Mouse (Mus musculus) forebrain, postnatal 0 days (tissue): ENCODE measurements around the gene Senp2. TPM values are rescaled to one million over a fixed set of nuclear protein-coding genes. Genes with fewer than 3 reads are reported as not detected.

ENCODE experiments used
- ATAC-seq: fragments of 200-750 bp; cut with Nextera tagmentation; 2 replicates; pipeline ENCODE4 v1.8.0; 2017; ENCODE audit warnings: mild to moderate bottlenecking, moderate library complexity
- DNase-seq: peaks from one replicate; pipeline ENCODE4 v3.0.0-alpha.2; 2015
- H3K27ac ChIP-seq: fragments of 300-500 bp; sonication (generic); 2 replicates; pipeline ENCODE4 v1.5.1; 2014; ENCODE audit warnings: low read depth, mild to moderate bottlenecking, antibody characterized with exemption, low read length, moderate library complexity, mixed read lengths
- H3K27me3 ChIP-seq: fragments of 300-500 bp; sonication (generic); 2 replicates; pipeline ENCODE4 v1.6.1; 2014; ENCODE audit warnings: mild to moderate bottlenecking, low read length, mixed read lengths; ENCODE audit not compliant: insufficient read depth
- H3K36me3 ChIP-seq: fragments of 300-500 bp; sonication (generic); 2 replicates; pipeline ENCODE4 v1.6.1; 2014; ENCODE audit warnings: mild to moderate bottlenecking, moderate library complexity; ENCODE audit not compliant: insufficient read depth
- H3K4me1 ChIP-seq: fragments of 300-500 bp; sonication (generic); 2 replicates; pipeline ENCODE4 v1.6.1; 2014; ENCODE audit warnings: antibody characterized with exemption; ENCODE audit not compliant: insufficient read depth
- H3K4me2 ChIP-seq: fragments of 300-500 bp; sonication (generic); 2 replicates; pipeline ENCODE4 v1.6.1; 2014; ENCODE audit warnings: low read depth, mild to moderate bottlenecking, moderate library complexity
- H3K4me3 ChIP-seq: fragments of 300-500 bp; sonication (generic); 2 replicates; pipeline ENCODE4 v1.5.1; 2014; ENCODE audit warnings: low read depth, low read length, mixed read lengths
- H3K9ac ChIP-seq: fragments of 300-500 bp; sonication (generic); 2 replicates; pipeline ENCODE4 v1.6.1; 2014; ENCODE audit warnings: mild to moderate bottlenecking
- H3K9me3 ChIP-seq: fragments of 300-500 bp; sonication (generic); 2 replicates; pipeline ENCODE4 v1.6.1; 2016; ENCODE audit warnings: low read length
- CTCF ChIP-seq: sonication (generic); IDR thresholded peaks from 2 replicates; pipeline ENCODE4 v1.5.1; 2016; ENCODE audit warnings: antibody characterized with exemption, control low read depth, low read depth
- WGBS: fragments of 180-500 bp; shearing (Covaris S2); extraction: QIAGEN DNeasy Blood & Tissue Kit; methylation state at CpG from one replicate; pipeline ENCODE4 v1.1.7; 2014; 5-methylcytosine and 5-hydroxymethylcytosine counted together
- polyA plus RNA-seq: library from polyadenylated mRNA; unstranded; fragments of >200 nt; fragmentation: Nextera tagmentation; extraction: Ambion mirVana; gene quantifications from 2 replicates; pipeline ENCODE4 v1.2.1, GENCODE M21; 2015
- total RNA-seq: library from RNA; depleted of rRNA; stranded (reverse); fragments of >200 nt; gene quantifications from 2 replicates; pipeline ENCODE4 v1.2.3, GENCODE M21; 2014

The Senp2 gene
- total and polyA plus RNA-seq, 2 experiments from 2014 or later, result 42.1 to 49.1 TPM

DNA sequence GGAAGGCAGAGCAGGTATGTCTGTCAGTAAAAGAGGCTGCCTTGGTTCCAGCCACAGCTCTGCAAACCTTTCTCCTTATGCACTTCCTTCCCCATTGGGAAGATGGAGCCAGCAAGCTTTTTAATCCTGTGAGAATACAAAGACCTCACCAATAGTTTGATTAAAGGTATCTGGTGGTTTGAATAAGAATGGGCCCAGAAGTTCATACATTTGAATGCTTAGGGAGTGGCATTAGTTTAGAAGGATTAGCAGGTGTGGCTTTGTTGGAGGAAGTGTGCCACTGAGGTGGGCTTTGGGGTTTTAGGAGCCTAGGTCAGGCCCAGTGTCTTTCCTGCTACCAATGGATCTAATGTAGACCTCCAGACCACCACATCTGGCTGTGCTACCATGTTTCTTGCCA lies 56.3 kb downstream of the Senp2 start:
- no peak for TF ChIP-seq CTCF
- Histone ChIP-seq H3K9ac (no peak overlapping the region), H3K36me3 (peaks cover 38% of the 10 kb centered on the region), H3K9me3 (no peaks in the 10 kb centered on the region), H3K27ac (no peak overlapping the region), H3K4me3 (no peak overlapping the region), H3K27me3 (no peaks in the 10 kb centered on the region), H3K4me1 (no peaks in the 10 kb centered on the region), H3K4me2 (no peak overlapping the region)
- DNase-seq (no peak), ATAC-seq (no peak)

- H3K36me3 ChIP-seq, result peaks cover 30% of the 10 kb centered on the region
Measured at GRCm38 (mm10) chr16:22067406-22067805, 58.1 kb downstream of the Senp2 start.

GRCm38 (mm10) chr16:22071361-22071760 lies 62.1 kb downstream of the Senp2 start:
- peak; percentile 49 for TF ChIP-seq CTCF
- Histone ChIP-seq H3K4me1 (no peaks in the 10 kb centered on the region), H3K4me3 (no peak overlapping the region), H3K27me3 (no peaks in the 10 kb centered on the region), H3K36me3 (peaks cover 14% of the 10 kb centered on the region), H3K4me2 (no peak overlapping the region), H3K27ac (no peak overlapping the region), H3K9me3 (no peaks in the 10 kb centered on the region), H3K9ac (no peak overlapping the region)
- DNase-seq (peak; percentile 4), ATAC-seq (no peak)
- WGBS, result 72% methylated on average over 7 of the region's 7 CpGs

More at GRCm38 (mm10) chr16:22067406-22067805, 58.1 kb downstream of the Senp2 start:
- WGBS, result 87% methylated on average over 8 of the region's 8 CpGs
- DNase-seq, result no peak
- Histone ChIP-seq H3K9ac (no peak overlapping the region), H3K27ac (no peak overlapping the region), H3K4me3 (no peak overlapping the region), H3K4me2 (no peak overlapping the region), H3K4me1 (no peaks in the 10 kb centered on the region), H3K27me3 (no peaks in the 10 kb centered on the region), H3K9me3 (no peaks in the 10 kb centered on the region)
- no peak for ATAC-seq
- no peak for TF ChIP-seq CTCF

GRCm38 (mm10) chr16:22075067-22075466 lies 65.8 kb downstream of the Senp2 start:
- WGBS, result 79% methylated on average over 6 of the region's 6 CpGs
- no peak for DNase-seq
- Histone ChIP-seq H3K4me1 (no peaks in the 10 kb centered on the region), H3K4me3 (no peak overlapping the region), H3K4me2 (no peak overlapping the region), H3K27me3 (no peaks in the 10 kb centered on the region), H3K27ac (no peak overlapping the region), H3K36me3 (peaks cover 7% of the 10 kb centered on the region; the same call in 1 of the 2 replicates), H3K9me3 (no peaks in the 10 kb centered on the region), H3K9ac (no peak overlapping the region)
- no peak for ATAC-seq
- no peak for TF ChIP-seq CTCF

DNA sequence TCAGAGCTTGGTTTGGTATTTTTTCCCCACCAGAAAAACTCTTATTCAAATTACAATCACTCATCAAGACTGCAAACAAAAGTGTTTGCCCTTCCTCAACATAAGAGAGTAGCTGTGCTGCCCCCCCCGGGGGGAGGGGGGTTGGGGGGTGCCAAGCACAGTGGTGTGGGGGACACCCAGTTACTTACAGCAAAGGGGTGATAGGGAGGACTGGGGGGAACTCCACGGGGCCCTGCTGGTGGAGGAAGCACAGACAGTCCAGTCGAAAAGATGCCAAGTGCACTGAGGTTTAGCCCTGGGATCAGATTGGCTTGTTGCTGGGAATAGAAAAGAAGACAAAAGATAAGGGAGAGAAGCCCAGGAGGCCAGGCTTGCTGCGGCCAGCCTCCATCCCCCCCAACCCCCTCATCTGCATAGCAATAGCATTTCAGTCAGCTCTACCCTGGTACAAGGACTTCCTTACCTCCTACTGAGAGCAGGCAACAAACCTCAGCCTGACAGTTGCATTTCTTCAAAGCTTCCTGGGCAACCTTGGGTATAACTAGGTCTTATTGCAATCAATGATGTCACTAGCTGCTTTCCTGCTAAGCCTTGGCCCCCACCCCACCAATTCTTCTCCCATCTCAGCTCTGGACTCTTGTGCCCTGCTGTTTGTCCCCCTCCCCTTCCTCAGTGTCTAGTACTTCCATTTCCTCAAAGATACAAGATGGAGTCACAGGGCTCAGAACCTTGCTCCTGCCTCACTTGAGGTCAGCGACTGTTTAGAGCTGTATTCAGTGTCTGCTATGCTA lies 66.7 kb downstream of the Senp2 start:
- no peaks in the 10 kb centered on the region for H3K27me3 ChIP-seq
- ATAC-seq (no peak), DNase-seq (no peak)
- no peaks in the 10 kb centered on the region for H3K9me3 ChIP-seq
- H3K36me3 ChIP-seq, result peaks cover 7% of the 10 kb centered on the region; the same call in 1 of the 2 replicates
- no peak for TF ChIP-seq CTCF
- H3K4me1 ChIP-seq, result no peaks in the 10 kb centered on the region
- no peak overlapping the region for H3K9ac ChIP-seq
- H3K27ac ChIP-seq, result no peak overlapping the region
- WGBS, result 14% methylated on average over 5 of the region's 5 CpGs
- no peak overlapping the region for H3K4me2 ChIP-seq
- H3K4me3 ChIP-seq, result no peak overlapping the region

DNA sequence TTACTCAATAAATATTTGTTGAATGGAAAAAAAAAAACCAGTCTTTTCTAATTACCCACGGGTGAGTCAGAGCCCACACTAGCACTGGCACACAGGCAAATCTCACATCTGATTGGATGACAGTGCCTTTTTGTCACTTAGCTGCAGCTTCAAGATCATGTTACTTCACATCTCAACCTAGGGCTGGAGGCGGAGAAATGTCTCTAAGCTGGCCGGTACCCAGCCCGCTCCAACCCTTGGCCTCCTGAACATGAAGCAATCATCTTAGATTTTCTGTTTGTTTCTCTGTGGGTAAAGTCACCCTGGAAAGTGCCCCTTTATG lies 67.3 kb downstream of the Senp2 start:
- H3K4me2 ChIP-seq, result no peak overlapping the region
- no peaks in the 10 kb centered on the region for H3K4me1 ChIP-seq
- no peak overlapping the region for H3K27ac ChIP-seq
- peaks cover 7% of the 10 kb centered on the region; the same call in 1 of the 2 replicates for H3K36me3 ChIP-seq
- no peak for TF ChIP-seq CTCF
- H3K9ac ChIP-seq, result no peak overlapping the region
- H3K4me3 ChIP-seq, result no peak overlapping the region
- no peak for ATAC-seq
- 39% methylated on average over 4 of the region's 4 CpGs for WGBS
- no peaks in the 10 kb centered on the region for H3K9me3 ChIP-seq
- H3K27me3 ChIP-seq, result no peaks in the 10 kb centered on the region
- no peak for DNase-seq

- peaks cover 7% of the 10 kb centered on the region; the same call in 1 of the 2 replicates for H3K36me3 ChIP-seq
- no peak for DNase-seq
- ATAC-seq, result no peak
- no peak overlapping the region for H3K4me2 ChIP-seq
- no peak for TF ChIP-seq CTCF
- H3K4me1 ChIP-seq, result no peaks in the 10 kb centered on the region
- no peaks in the 10 kb centered on the region for H3K27me3 ChIP-seq
- no peaks in the 10 kb centered on the region for H3K9me3 ChIP-seq
- H3K4me3 ChIP-seq, result no peak overlapping the region
- no peak overlapping the region for H3K27ac ChIP-seq
- H3K9ac ChIP-seq, result no peak overlapping the region
- WGBS, result 68% methylated on average over 12 of the region's 12 CpGs
Measured at GRCm38 (mm10) chr16:22080125-22080710, 70.9 kb downstream of the Senp2 start.
